Mouse (Mus musculus) liver, embryonic 14.5 days (tissue): ENCODE measurements around the gene Stk16.

Experiments used
- CTCF ChIP-seq: IDR thresholded peaks from 2 replicates; pipeline ENCODE4 v1.5.1; 2016; ENCODE audit warnings: antibody characterized with exemption, low read depth, control low read depth
- EP300 ChIP-seq: IDR thresholded peaks from 2 replicates; pipeline ENCODE4 v1.6.1; 2016; ENCODE audit warnings: antibody characterized with exemption, low read depth

DNA sequence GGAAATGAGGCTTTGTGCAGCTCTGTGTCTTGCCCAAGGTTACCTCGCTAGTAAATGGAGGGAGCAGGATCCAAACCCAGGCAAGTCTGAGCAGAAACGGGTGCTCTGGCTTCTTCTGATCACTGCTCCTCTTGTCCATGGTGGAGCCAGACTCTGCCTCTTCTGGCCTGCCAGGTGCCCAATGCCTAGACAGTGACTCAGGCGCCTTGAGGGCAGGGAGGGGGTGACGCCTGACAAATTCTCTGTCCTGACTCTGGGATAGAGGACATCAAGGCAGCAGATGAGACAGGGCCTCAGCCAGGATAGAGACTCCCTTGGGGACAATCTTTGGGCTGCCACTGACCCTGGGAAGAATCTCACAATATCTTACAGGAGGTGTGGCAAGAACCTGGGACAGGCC is 20.6 kb downstream of the Stk16 start:
- TF ChIP-seq CTCF (no peak), EP300 (no peak)
